Mouse (Mus musculus) kidney, adult 2 months (tissue): ENCODE results near the gene Sstr2. TPM values are rescaled to one million over a fixed set of nuclear protein-coding genes. Genes with fewer than 3 reads are reported as not detected.

Experiments used
- DNase-seq: peaks from one replicate; pipeline ENCODE4 v3.0.0; 2021
- H3K27ac ChIP-seq: fragments of 200-500 bp; 2 replicates; pipeline ENCODE4 v1.5.1; 2012; ENCODE audit warnings: low read depth, low read length, control low read depth, inconsistent platforms; ENCODE audit not compliant: insufficient read depth
- H3K27me3 ChIP-seq: fragments of 200-500 bp; replicated peaks from 2 replicates; pipeline ENCODE4 v1.6.1; 2012; ENCODE audit warnings: mild to moderate bottlenecking, moderate library complexity, low read length, inconsistent platforms; ENCODE audit not compliant: control insufficient read depth, insufficient read depth
- H3K36me3 ChIP-seq: fragments of 200-500 bp; 2 replicates; pipeline ENCODE4 v1.6.1; 2012; ENCODE audit warnings: mild to moderate bottlenecking, moderate library complexity, low read length, inconsistent platforms; ENCODE audit not compliant: control insufficient read depth, insufficient read depth
- H3K4me1 ChIP-seq: fragments of 200-500 bp; 2 replicates; pipeline ENCODE4 v1.6.1; 2011; ENCODE audit warnings: low read length; ENCODE audit not compliant: control insufficient read depth, insufficient read depth
- H3K4me3 ChIP-seq: fragments of 200-500 bp; 2 replicates; pipeline ENCODE4 v1.5.1; 2011; ENCODE audit warnings: mild to moderate bottlenecking, low read depth, low read length, control low read depth; ENCODE audit not compliant: insufficient read depth
- CTCF ChIP-seq: fragments of 200-500 bp; conservative IDR thresholded peaks from 2 replicates; pipeline ENCODE4 v1.5.1; 2011; ENCODE audit warnings: low read depth, mild to moderate bottlenecking, control low read depth, low read length, moderate library complexity, mixed read lengths; ENCODE audit not compliant: insufficient read depth, insufficient read length
- POLR2A ChIP-seq: fragments of 200-500 bp; IDR thresholded peaks from one replicate; pipeline ENCODE4 v1.6.1; 2011; ENCODE audit warnings: low read depth, low read length, control low read depth
- WGBS: fragments of 180-500 bp; shearing (Covaris S2); methylation state at CpG from one replicate; pipeline ENCODE4 v1.1.7; 2018; 5-methylcytosine and 5-hydroxymethylcytosine counted together
- polyA plus RNA-seq: library from polyadenylated mRNA; depleted of rRNA; stranded (reverse); fragments of >200 nt; gene quantifications from 2 replicates; pipeline ENCODE4 v1.2.3, GENCODE M21; 2012

The Sstr2 gene
- polyA plus RNA-seq, 1 experiment, result 0.36 TPM

GRCm38 (mm10) chr11:113621001-113621400 lies 1.9 kb downstream of the Sstr2 start:
- Histone ChIP-seq H3K27ac (no peak overlapping the region), H3K4me3 (no peak overlapping the region), H3K36me3 (no peaks in the 10 kb centered on the region), H3K27me3 (no peaks in the 10 kb centered on the region), H3K4me1 (0 out of 2 replicates have a peak, but pooled peaks cover 4% of the 10 kb centered on the region)
- 82% methylated on average over 2 of the region's 2 CpGs for WGBS
- DNase-seq, result no peak
- TF ChIP-seq POLR2A, result no peak
- TF ChIP-seq CTCF, result no peak

- Histone ChIP-seq H3K4me1 (0 out of 2 replicates have a peak, but pooled peaks cover 4% of the 10 kb centered on the region), H3K4me3 (no peak overlapping the region), H3K27me3 (no peaks in the 10 kb centered on the region), H3K36me3 (no peaks in the 10 kb centered on the region), H3K27ac (no peak overlapping the region)
- 92% methylated on average over 4 of the region's 4 CpGs for WGBS
- no peak for DNase-seq
- TF ChIP-seq POLR2A (no peak), CTCF (no peak)
These were observed 2.9 kb downstream of the Sstr2 start for GRCm38 (mm10) chr11:113622028-113622427.

- H3K4me3 ChIP-seq, result no peak overlapping the region
- WGBS, result 93% methylated on average over 18 of the region's 18 CpGs
- no peaks in the 10 kb centered on the region for H3K27me3 ChIP-seq
- DNase-seq, result no peak
- TF ChIP-seq POLR2A (no peak), CTCF (no peak)
- no peak overlapping the region for H3K27ac ChIP-seq
- no peaks in the 10 kb centered on the region for H3K36me3 ChIP-seq
- H3K4me1 ChIP-seq, result no peaks in the 10 kb centered on the region
These were observed 6.3 kb downstream of the Sstr2 start for GRCm38 (mm10) chr11:113625437-113625836.

- Histone ChIP-seq H3K4me1 (no peaks in the 10 kb centered on the region), H3K36me3 (no peaks in the 10 kb centered on the region), H3K27ac (no peak overlapping the region), H3K4me3 (no peak overlapping the region), H3K27me3 (no peaks in the 10 kb centered on the region)
- peak; percentile 21 for DNase-seq
- TF ChIP-seq CTCF, result peak; percentile 27; the same call in 1 of the 2 replicates
- no peak for TF ChIP-seq POLR2A
- WGBS, result 46% methylated on average over 4 of the region's 4 CpGs
These were observed 8.6 kb downstream of the Sstr2 start for GRCm38 (mm10) chr11:113627785-113628184.

- Histone ChIP-seq H3K4me3 (no peak overlapping the region), H3K36me3 (no peaks in the 10 kb centered on the region), H3K27ac (no peak overlapping the region), H3K27me3 (no peaks in the 10 kb centered on the region), H3K4me1 (no peaks in the 10 kb centered on the region)
- WGBS, result 52% methylated on average over 7 of the region's 7 CpGs
- TF ChIP-seq CTCF, result peak; percentile 59
- TF ChIP-seq POLR2A, result no peak
- peak; percentile 23 for DNase-seq
These were observed 11.5 kb downstream of the Sstr2 start for GRCm38 (mm10) chr11:113630642-113631041.

GRCm38 (mm10) chr11:113631302-113631701 lies 12.2 kb downstream of the Sstr2 start:
- TF ChIP-seq CTCF, result no peak
- TF ChIP-seq POLR2A, result no peak
- WGBS, result 62% methylated on average over 8 of the region's 8 CpGs
- Histone ChIP-seq H3K27me3 (no peaks in the 10 kb centered on the region), H3K27ac (no peak overlapping the region), H3K4me1 (no peaks in the 10 kb centered on the region), H3K4me3 (no peak overlapping the region), H3K36me3 (no peaks in the 10 kb centered on the region)
- DNase-seq, result no peak

- no peak overlapping the region for H3K27ac ChIP-seq
- no peaks in the 10 kb centered on the region for H3K36me3 ChIP-seq
- no peaks in the 10 kb centered on the region for H3K4me1 ChIP-seq
- H3K27me3 ChIP-seq, result no peaks in the 10 kb centered on the region
- peak; percentile 23 for DNase-seq
- TF ChIP-seq CTCF, result no peak
- no peak for TF ChIP-seq POLR2A
- no peak overlapping the region for H3K4me3 ChIP-seq
- WGBS, result 44% methylated on average over 8 of the region's 8 CpGs
These were observed 12.7 kb downstream of the Sstr2 start for GRCm38 (mm10) chr11:113631862-113632261.

- no peaks in the 10 kb centered on the region for H3K36me3 ChIP-seq
- TF ChIP-seq POLR2A (no peak), CTCF (no peak)
- DNase-seq, result no peak
- 73% methylated on average over 7 of the region's 7 CpGs for WGBS
- H3K4me3 ChIP-seq, result no peak overlapping the region
- H3K27me3 ChIP-seq, result no peaks in the 10 kb centered on the region
- H3K27ac ChIP-seq, result no peak overlapping the region
- H3K4me1 ChIP-seq, result no peaks in the 10 kb centered on the region
These were observed 13.2 kb downstream of the Sstr2 start for GRCm38 (mm10) chr11:113632303-113632702.
